Comparison of ENCODE assay signal across 8 mouse cellular contexts in genomic region chr4:155344716-155345607, GRCm38 (mm10). TPM values are rescaled to one million over a fixed set of nuclear protein-coding genes. Genes with fewer than 3 reads are reported as not detected.
DNase-seq lines count a peak whose midpoint lies in the region; ATAC-seq lines count a peak whose summit lies in the region.

No protein-coding gene starts in this region.

- H3K36me3 ChIP-seq in embryonic facial prominence, embryonic 14.5 days (ENCODE audit: control insufficient read depth, insufficient read depth, low read length), result no peaks in the 10 kb centered on the region
- H3K36me3 ChIP-seq in intestine, embryonic 14.5 days (ENCODE audit: control insufficient read depth, insufficient read depth, low read length), result no peaks in the 10 kb centered on the region
- no peaks in the 10 kb centered on the region for H3K36me3 ChIP-seq in liver, embryonic 13.5 days

- DNase-seq in CD4-positive, CD25-positive, alpha-beta regulatory T cell, adult 2 months (ENCODE audit: low read depth, low spot score), result peak; percentile 27
- peak; percentile 51 for DNase-seq in ZHBTc4 (ENCODE audit: low read depth, low spot score)
- peak; percentile 14 for DNase-seq in embryonic facial prominence, embryonic 14.5 days (ENCODE audit: low spot score)
- DNase-seq in intestine, embryonic 14.5 days (ENCODE audit: low spot score), result peak; percentile 76
- DNase-seq in liver, embryonic 13.5 days, result no peak
- peak; percentile 57 for DNase-seq in right cerebral cortex, postnatal 25 days

- H3K4me1 ChIP-seq in embryonic facial prominence, embryonic 14.5 days (ENCODE audit: control insufficient read depth, insufficient read depth, low read length), result 0 out of 2 replicates have a peak, but pooled peaks cover 7% of the 10 kb centered on the region
- peaks cover 3% of the 10 kb centered on the region; the same call in 1 of the 2 replicates for H3K4me1 ChIP-seq in intestine, embryonic 14.5 days (replicated peaks; ENCODE audit: control insufficient read depth, insufficient read depth, low read length)
- no peaks in the 10 kb centered on the region for H3K4me1 ChIP-seq in liver, embryonic 13.5 days (replicated peaks)

- H3K27ac ChIP-seq in embryonic facial prominence, embryonic 14.5 days (replicated peaks; ENCODE audit: low read depth, low read length), result peak overlapping the region; percentile 25; the same call in 1 of the 2 replicates
- H3K27ac ChIP-seq in intestine, embryonic 14.5 days (ENCODE audit: low read depth), result no peak overlapping the region
- H3K27ac ChIP-seq in liver, embryonic 13.5 days, result no peak overlapping the region

- H3K4me2 ChIP-seq in embryonic facial prominence, embryonic 14.5 days (ENCODE audit: low read depth, low read length), result peak overlapping the region; percentile 61
- H3K4me2 ChIP-seq in intestine, embryonic 14.5 days (ENCODE audit: low read length), result peak overlapping the region; percentile 73
- H3K4me2 ChIP-seq in liver, embryonic 13.5 days, result peak overlapping the region; percentile 43

- no peak for ATAC-seq in CD4-positive, CD25-positive, alpha-beta regulatory T cell, adult 4 months
- ATAC-seq in embryonic facial prominence, embryonic 14.5 days (ENCODE audit: low read depth), result peak; percentile 69
- ATAC-seq in intestine, embryonic 14.5 days (replicated peaks; ENCODE audit: low FRiP score, low TSS enrichment, low read depth), result 0 out of 2 replicates have a peak, but pooled peaks have one; percentile 4
- ATAC-seq in liver, embryonic 13.5 days (ENCODE audit: low read depth), result no peak
- no peak for ATAC-seq in erythroid progenitor cell, adult 5-6 weeks (replicated peaks; ENCODE audit: low FRiP score, poor library complexity, severe bottlenecking)

- H3K9me3 ChIP-seq in embryonic facial prominence, embryonic 14.5 days (ENCODE audit: control insufficient read depth, low read length), result no peaks in the 10 kb centered on the region
- H3K9me3 ChIP-seq in intestine, embryonic 14.5 days (ENCODE audit: control insufficient read depth, low read length), result no peaks in the 10 kb centered on the region
- H3K9me3 ChIP-seq in liver, embryonic 13.5 days (replicated peaks), result no peaks in the 10 kb centered on the region

- H3K9ac ChIP-seq in embryonic facial prominence, embryonic 14.5 days (ENCODE audit: low read depth, low read length), result peak overlapping the region; percentile 57
- H3K9ac ChIP-seq in intestine, embryonic 14.5 days (ENCODE audit: low read length), result peak overlapping the region; percentile 29
- H3K9ac ChIP-seq in liver, embryonic 13.5 days, result no peak overlapping the region

- peak overlapping the region; percentile 40 for H3K4me3 ChIP-seq in embryonic facial prominence, embryonic 14.5 days (ENCODE audit: low read depth, low read length)
- H3K4me3 ChIP-seq in intestine, embryonic 14.5 days (ENCODE audit: low read depth, low read length), result peak overlapping the region; percentile 46
- peak overlapping the region; percentile 25; the same call in 1 of the 2 replicates for H3K4me3 ChIP-seq in liver, embryonic 13.5 days (replicated peaks)

- H3K27me3 ChIP-seq in embryonic facial prominence, embryonic 14.5 days (replicated peaks; ENCODE audit: control insufficient read depth, insufficient read depth, low read length), result peaks cover 13% of the 10 kb centered on the region
- peaks cover 24% of the 10 kb centered on the region for H3K27me3 ChIP-seq in intestine, embryonic 14.5 days (replicated peaks; ENCODE audit: control insufficient read depth, insufficient read depth, low read length)
- H3K27me3 ChIP-seq in liver, embryonic 13.5 days, result peaks cover 49% of the 10 kb centered on the region

- 11% methylated on average over 46 of the region's 47 CpGs for WGBS in embryonic facial prominence, embryonic 14.5 days
- WGBS in intestine, embryonic 14.5 days, result 19% methylated on average over 47 of the region's 47 CpGs
- WGBS in liver, embryonic 13.5 days (ENCODE audit: insufficient replicate concordance), result 14% methylated on average over 47 of the region's 47 CpGs

RNA-seq across cellular contexts. Expression of gene Prkcz, which starts 16.2 kb away (rescaled TPM):
- polyA plus RNA-seq in CD4-positive, CD25-positive, alpha-beta regulatory T cell, adult 4 months (2017; shearing (Covaris generic)), result 10 to 100 TPM in 1 of 2 experiments, 1 to 10 TPM in 1; 9.0 to 12.2 TPM
- 9.8 and 10.2 TPM in 2 replicates for polyA plus RNA-seq in embryonic facial prominence, embryonic 14.5 days (2014; fragmentation: Nextera tagmentation; extraction: Ambion mirVana)
- 21.9 and 24.1 TPM in 2 replicates for polyA plus RNA-seq in intestine, embryonic 14.5 days (2014; fragmentation: Nextera tagmentation; extraction: Ambion mirVana)
- 1.9 and 2.2 TPM in 2 replicates for polyA plus RNA-seq in liver, embryonic 13.5 days (2015; fragmentation: Nextera tagmentation; extraction: Ambion mirVana)
- 12.2 TPM in 1 of 2 replicates, not detected in the other for total RNA-seq in erythroid progenitor cell, adult 5-6 weeks (2015; ENCODE audit: low replicate concordance)
- not detected in 2 replicates for total RNA-seq in erythroid progenitor cell, adult 5-6 weeks (2017; ENCODE audit: low replicate concordance)

RNA-seq across cellular contexts. Expression of gene Gabrd, which starts 53.0 kb away (rescaled TPM):
- polyA plus RNA-seq in CD4-positive, CD25-positive, alpha-beta regulatory T cell, adult 4 months (2017; shearing (Covaris generic)), result 1 to 10 TPM; 1.6 to 2.4 TPM
- not detected in 2 replicates for polyA plus RNA-seq in embryonic facial prominence, embryonic 14.5 days (2014; fragmentation: Nextera tagmentation; extraction: Ambion mirVana)
- 0.18 TPM in 1 of 2 replicates, not detected in the other for polyA plus RNA-seq in intestine, embryonic 14.5 days (2014; fragmentation: Nextera tagmentation; extraction: Ambion mirVana)
- polyA plus RNA-seq in liver, embryonic 13.5 days (2015; fragmentation: Nextera tagmentation; extraction: Ambion mirVana), result not detected in 2 replicates
- total RNA-seq in erythroid progenitor cell, adult 5-6 weeks (2015; ENCODE audit: low replicate concordance), result not detected in 2 replicates
- total RNA-seq in erythroid progenitor cell, adult 5-6 weeks (2017; ENCODE audit: low replicate concordance), result not detected in 2 replicates

Comparison
In these comparisons a context has a peak if more than half of its experiments do, and no peak if none do; other contexts are left out.
1. ATAC-seq: peak in embryonic facial prominence, embryonic 14.5 days (single experiment) and intestine, embryonic 14.5 days (single experiment); none in CD4-positive, CD25-positive, alpha-beta regulatory T cell, adult 4 months (single experiment), liver, embryonic 13.5 days (single experiment) and erythroid progenitor cell, adult 5-6 weeks (single experiment).
2. Peak in every context shown above with its lines, with median percentiles within 50 percentile points of each other: H3K4me2 ChIP-seq and H3K4me3 ChIP-seq.